Mouse (Mus musculus) gastrocnemius, postnatal 14 days (tissue): Measurements from ENCODE around the gene Actl6a. TPM values are rescaled to one million over a fixed set of nuclear protein-coding genes. Genes with fewer than 3 reads are reported as not detected.
"Not testable (repeated sequence)": the region's sequence is repeated elsewhere in the genome, so short reads cannot be mapped to it uniquely, and the experiment has no call there.

Source experiments
- DNase-seq: peaks from one replicate; pipeline ENCODE4 v3.0.0; 2021; ENCODE audit warnings: mixed read lengths
- intact Hi-C: fragments of 180-260 bp; cut with DNase I; formaldehyde crosslinking; loops from one replicate; pipeline ENCODE4 v1.15.1; 2025; ENCODE audit warnings: low total_unique reads
- total RNA-seq, 2 experiments: library from RNA; stranded (reverse); gene quantifications; 2 replicates each; pipeline ENCODE4 v1.2.3; 2021

Gene Actl6a
- total RNA-seq, 2 experiments from 2014 or later = 19.6 to 20.2 TPM

DNA sequence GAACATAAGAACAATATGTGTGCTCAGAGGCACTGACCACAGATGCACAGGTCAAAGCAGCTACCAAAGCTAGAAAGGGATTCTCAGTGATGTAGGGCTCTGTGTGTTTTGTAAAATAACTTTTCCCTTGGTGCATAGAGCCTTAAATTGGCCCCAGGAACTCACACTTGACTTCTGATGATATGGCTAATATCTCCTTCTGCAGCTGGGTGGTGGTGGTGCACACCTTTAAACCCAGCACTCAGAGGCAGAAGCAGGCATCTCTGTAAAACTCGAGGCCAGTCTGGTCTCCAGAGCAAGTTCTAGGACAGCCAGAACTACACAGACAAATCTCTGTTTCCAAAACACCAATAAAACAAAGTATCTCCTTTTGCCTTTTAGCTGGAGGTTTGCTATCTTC is 15.2 kb upstream of the Actl6a start:
- intact Hi-C loops = loop anchor here (10.0 kb wide), 1 partner anchor 356 kb away; no protein-coding TSS in a partner anchor
- DNase-seq = no peak

GRCm38 (mm10) chr3:32691841-32692240 is 14.3 kb upstream of the Actl6a start:
- DNase-seq = no peak
- intact Hi-C loops = loop anchor here (10.0 kb wide), 1 partner anchor 357 kb away; no protein-coding TSS in a partner anchor

- intact Hi-C loops = loop anchor here (10.0 kb wide), 1 partner anchor 359 kb away; no protein-coding TSS in a partner anchor
- no peak for DNase-seq
Observed at GRCm38 (mm10) chr3:32694211-32694610, 11.9 kb upstream of the Actl6a start.

DNA sequence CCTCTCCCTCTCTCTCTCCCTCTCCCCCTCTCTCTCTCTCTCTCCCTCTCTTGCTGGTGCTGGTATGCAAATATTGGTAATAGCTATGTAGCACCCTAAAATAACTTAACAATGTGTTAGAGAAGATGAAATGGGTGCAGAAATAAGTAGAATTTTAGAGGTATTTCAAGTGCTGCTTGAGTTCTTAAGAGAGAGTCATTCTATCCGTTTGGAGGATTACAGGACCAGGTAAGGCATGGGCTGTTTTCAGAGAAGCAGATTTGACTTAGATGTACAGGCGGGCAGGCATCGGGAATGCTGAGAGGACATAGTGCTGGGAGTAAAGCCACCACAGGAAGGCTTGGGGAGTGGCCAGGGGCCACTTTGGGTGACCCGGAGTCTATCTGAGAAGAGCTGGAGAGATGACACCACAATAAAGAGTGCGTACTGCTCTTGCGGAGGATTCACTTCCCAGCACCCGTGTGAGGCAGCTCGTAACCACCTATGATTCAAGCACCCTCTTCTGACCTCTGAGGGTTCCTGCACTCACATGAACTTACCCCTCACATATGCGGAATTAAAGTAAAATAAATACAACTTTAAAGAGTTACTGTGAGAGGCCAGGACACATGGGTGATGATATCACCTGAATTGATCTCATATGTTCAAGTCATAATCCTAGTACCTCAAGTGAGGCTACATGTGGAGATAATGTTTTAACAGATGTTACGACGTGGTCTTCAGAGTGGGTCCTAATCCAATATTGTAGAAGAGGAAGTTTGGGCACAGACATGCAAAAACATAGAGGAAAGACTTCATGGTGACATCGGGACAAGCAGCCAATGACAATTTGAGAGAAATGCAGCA is 11.1 kb upstream of the Actl6a start:
- no peak for DNase-seq
- intact Hi-C loops = loop anchor here (5.0 to 10.0 kb wide), 2 partner anchors 83 to 360 kb away; no protein-coding TSS in a partner anchor

DNA sequence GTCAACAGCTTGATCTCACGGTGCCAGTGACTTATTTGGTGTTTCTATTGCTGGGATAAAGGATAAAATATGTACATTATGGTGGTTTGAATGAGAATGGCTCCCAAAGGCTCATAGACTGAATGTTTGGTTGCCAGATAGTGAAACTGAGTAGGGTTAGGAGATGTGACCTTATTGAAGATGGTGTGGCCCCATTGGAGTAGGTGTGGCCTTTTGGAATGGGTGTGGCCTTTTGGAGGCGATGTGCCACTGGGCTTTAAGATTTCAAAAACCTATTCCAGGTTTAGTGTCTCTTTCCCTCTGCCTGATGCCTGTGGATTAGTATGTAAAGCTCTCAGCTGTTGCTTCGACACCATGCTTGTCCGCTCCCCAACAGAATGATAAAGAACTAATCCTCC is 10.5 kb upstream of the Actl6a start:
- intact Hi-C loops = loop anchor here (5.0 to 10.0 kb wide), 2 partner anchors 83 to 361 kb away; no protein-coding TSS in a partner anchor
- no peak for DNase-seq

DNA sequence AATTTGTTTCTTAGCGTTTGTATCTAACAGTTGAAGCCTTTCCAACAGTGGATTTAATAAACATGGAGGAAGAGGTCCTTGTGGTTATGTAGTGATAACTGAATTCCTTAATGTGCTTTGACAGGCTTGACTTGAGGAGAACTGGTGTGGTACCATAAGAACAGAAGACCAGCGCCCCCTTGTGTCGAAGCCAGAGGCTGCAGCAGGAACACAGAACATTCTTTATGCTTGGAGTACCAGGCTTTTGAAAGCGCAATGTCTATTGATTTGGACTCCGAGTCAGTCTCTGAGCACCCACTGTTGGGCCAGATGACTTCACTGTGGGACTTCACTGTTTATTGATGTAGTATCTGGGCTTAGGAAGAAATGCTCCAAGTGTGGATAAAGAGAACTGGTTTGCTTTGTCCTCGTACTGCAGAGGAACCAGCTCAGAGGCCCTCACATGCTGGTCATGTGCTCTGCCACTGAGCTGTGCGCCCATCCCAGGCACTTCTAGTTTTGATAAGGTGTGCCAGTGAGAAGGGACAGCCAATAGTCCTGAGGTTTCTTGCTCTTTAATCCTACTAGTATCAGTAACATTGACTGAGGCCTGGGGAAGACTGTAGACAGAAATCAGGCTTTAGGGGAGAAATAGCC is 7.8 kb upstream of the Actl6a start:
- DNase-seq = peak; percentile 84
- intact Hi-C loops = loop anchor here (5.0 to 10.0 kb wide), 2 partner anchors 86 to 364 kb away; no protein-coding TSS in a partner anchor

DNA sequence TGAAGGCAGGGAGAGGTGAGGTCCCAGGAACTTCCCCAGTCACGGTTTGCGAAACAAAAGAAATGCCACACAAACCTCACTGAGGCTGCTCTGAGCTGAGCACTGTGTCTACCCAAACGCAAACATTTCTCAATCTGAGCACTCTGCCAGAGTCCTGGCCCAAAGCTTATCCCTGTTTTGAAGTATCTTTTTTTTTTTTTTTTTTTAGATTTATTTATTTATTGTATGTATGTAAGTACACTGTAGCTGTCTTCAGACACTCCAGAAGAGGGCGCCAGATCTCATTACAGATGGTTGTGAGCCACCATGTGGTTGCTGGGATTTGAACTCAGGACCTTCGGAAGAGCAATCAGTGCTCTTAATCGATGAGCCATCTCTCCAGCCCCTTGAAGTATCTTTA is 2.1 kb upstream of the Actl6a start:
- intact Hi-C loops, DNase-seq: not testable (repeated sequence)

- intact Hi-C loops = not testable (repeated sequence)
Observed at GRCm38 (mm10) chr3:32704632-32705031, 1.5 kb upstream of the Actl6a start.

DNA sequence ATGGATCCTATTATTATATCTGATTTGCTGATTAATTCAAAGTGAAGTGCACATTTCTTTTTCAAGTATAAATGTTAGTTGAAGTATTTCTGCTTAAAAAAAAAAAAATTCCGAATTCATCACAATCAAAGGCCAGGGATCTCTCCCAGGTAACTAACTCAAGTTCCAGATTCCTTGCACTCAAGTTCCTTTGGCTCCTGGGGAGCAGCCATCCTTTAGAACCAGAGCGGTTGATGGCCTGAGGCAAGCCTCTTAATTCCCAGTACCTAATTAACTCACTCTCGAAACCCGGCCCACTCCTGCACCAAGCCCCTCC is 1.9 kb downstream of the Actl6a start:
- intact Hi-C loops = no loop called here
- no peak for DNase-seq

More at GRCm38 (mm10) chr3:32704632-32705031, 1.5 kb upstream of the Actl6a start:
- peak; percentile 12 for DNase-seq

- intact Hi-C loops = no loop called here
Observed at GRCm38 (mm10) chr3:32708368-32709231, 2.5 kb downstream of the Actl6a start.

GRCm38 (mm10) chr3:32709388-32709787 is 3.3 kb downstream of the Actl6a start:
- intact Hi-C loops = no loop called here
- no peak for DNase-seq

More at GRCm38 (mm10) chr3:32708368-32709231, 2.5 kb downstream of the Actl6a start:
- peak; percentile 99 for DNase-seq

- intact Hi-C loops = no loop called here
- DNase-seq = no peak
Observed at GRCm38 (mm10) chr3:32713711-32714110, 7.6 kb downstream of the Actl6a start.

DNA sequence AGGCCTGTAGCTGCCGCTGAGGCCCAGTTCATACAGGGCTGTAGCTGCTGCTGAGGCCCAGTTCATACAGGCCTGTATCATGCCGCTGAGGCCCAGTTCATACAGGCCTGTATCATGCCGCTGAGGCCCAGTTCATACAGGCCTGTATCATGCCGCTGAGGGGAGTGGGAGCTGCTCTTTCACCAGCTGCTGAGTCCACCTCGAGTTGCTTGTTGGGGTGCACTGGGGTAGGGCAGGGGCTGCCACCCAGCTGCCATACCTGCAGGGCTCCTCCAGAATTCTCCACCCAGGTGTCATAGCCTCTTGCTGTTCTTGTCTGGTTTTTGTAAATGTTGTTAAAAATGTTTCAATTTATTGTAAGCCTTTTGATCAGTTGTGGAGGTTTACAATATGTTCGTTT is 11.3 kb downstream of the Actl6a start:
- intact Hi-C loops, DNase-seq: not testable (repeated sequence)

DNA sequence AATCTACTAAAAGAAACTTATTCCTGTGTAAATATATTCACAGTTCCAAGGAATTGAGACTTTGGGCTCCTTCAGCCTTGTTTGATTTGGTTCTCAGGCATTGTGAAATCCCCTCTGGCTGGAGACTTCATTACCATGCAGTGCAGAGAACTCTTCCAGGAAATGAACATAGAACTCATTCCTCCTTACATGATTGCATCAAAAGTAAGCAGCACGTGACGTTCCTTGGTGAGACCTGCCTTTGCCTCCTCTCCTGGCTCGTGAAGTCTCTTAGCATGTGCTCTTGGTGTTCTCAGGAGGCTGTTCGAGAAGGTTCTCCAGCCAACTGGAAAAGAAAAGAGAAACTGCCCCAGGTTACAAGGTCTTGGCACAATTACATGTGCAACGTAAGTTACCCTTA is 12.2 kb downstream of the Actl6a start:
- DNase-seq = no peak
- intact Hi-C loops = no loop called here

DNA sequence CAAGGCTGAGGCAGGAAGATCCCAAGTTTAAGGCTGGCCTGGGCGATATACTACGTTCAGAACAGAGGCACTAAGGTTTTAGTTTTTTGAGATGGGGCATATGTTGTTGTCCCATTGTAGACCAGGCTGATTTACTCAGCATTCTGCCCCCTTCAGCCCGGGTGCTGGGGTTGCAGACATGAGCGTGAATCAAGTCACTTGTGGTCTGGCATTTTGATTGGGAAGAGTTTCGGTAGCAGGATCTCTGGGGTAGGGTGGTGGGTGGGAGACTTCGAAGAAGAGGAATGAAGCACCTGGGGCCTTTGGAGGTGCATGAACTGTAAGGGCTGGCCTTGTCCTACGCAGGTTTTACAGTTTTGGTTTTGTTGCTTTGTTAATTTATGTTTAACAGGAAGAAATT is 18.1 kb downstream of the Actl6a start:
- intact Hi-C loops = no loop called here
- no peak for DNase-seq

DNA sequence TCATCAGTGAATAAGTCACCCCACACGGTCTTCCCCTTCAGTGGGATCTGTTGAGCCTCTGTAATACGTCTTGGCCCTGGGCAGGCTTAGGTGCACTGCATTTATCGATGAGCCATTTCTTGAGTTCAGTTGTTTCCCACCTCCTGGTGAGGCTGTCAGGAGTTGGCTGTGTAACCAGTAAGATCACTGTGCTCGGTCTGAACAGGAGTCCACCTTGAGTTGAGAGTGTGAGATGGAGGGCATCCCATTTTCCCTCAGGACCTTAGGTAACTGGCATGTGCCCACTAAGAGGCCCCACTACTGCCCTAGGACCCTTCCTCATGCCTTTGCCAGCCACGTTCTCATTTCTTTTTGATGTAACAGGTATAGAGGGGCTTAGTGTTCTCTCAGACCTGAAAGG is 19.9 kb downstream of the Actl6a start:
- no peak for DNase-seq

GRCm38 (mm10) chr3:32727861-32728260 is 21.8 kb downstream of the Actl6a start:
- no peak for DNase-seq
- intact Hi-C loops = no loop called here

More for the DNA sequence above, 19.9 kb downstream of the Actl6a start:
- intact Hi-C loops = no loop called here

DNA sequence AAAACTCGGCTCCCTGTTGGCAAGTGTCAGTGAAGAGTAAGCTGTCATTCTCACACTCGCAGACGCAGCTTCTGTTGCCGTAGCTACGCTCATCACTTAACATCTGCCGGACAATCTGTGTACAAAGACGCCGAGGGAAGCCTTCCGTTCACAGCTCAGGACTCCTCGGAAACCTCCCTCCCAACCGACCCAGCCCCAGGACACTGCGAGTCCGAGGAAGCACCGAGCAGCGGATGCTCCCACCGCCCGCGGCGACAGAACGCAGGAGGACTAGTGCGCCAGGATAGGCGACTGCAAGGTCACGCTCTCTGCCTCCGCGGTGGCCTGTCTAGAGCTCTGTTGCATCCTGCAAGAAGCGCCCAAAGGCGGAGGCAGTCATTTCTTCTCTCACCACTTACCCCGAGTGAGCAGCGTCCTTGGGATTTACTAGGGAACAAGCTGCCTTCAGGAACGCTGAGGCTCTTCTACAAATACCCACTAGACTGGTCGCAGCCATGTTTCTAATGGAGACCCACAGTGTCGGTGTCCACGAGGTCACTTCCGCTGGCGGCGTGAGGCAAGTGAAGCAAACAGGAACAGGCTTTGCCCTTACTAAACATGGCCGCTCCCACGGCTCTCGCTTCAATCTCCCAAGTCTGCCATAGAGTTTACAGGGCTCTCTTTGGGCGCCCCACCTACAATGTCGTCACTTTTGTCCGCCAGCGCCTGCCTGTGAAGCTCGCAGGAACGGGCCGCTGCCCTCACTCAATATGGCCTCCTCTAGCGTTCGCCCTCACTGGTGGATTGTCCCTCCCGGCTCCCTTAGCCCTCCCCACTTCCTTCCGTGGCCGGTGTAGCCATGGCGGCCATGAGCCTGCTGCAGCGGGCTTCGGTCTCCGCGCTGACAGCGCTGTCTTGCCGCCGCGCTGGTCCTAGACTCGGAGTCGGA is 30.4 kb downstream of the Actl6a start, which contains the start of gene Ndufb5:
Gene Ndufb5 (plus strand): TSS at position 747 of the 928 bp plus-strand sequence.
- intact Hi-C loops = no loop called here
- peak; percentile 97 for DNase-seq
